Mouse (Mus musculus): ENCODE data around the gene Mterf1b.

Gene Mterf1b

GRCm38 (mm10) chr5:4245004-4245403 is 52.8 kb downstream of the Mterf1b start:
- DNase-seq (ENCODE audit: low spot score in 2 of 2) = no peak

GRCm38 (mm10) chr5:4246095-4246494 is 53.9 kb downstream of the Mterf1b start:
- no peak for DNase-seq (ENCODE audit: low spot score in 2 of 2)
